Mouse (Mus musculus) mesoderm, embryonic 11.5 days (tissue): ENCODE data around the gene Mei1.

Experiments
- DNase-seq: peaks from one replicate; pipeline ENCODE4 v3.0.0-alpha.2; 2012; ENCODE audit warnings: low read depth, low spot score

Mei1 gene

DNA sequence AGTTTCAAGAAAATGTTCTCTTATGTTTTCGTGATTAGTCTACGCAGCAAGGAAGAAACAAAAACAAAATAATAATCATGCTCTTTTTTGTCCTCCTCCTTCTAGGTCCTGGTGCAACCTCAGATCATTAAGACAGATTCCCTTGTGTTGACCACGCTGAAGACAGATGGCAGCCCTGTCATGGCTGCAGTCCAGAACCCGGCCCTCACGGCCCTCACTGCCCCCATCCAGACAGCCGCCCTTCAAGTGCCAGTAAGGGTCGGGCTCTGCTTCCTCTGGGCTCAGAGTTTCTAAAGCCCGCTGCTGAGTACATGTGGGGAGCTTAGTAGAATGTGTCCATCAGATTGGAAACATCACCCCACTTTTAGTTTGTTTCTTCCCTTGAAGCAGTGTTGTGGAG is 102.9 kb downstream of the Mei1 start:
- no peak for DNase-seq

- no peak for DNase-seq
These were observed 105.3 kb downstream of the Mei1 start for GRCm38 (mm10) chr15:82175091-82175490.
